ENCODE assay signal across 12 mouse cellular contexts in the genomic region with DNA sequence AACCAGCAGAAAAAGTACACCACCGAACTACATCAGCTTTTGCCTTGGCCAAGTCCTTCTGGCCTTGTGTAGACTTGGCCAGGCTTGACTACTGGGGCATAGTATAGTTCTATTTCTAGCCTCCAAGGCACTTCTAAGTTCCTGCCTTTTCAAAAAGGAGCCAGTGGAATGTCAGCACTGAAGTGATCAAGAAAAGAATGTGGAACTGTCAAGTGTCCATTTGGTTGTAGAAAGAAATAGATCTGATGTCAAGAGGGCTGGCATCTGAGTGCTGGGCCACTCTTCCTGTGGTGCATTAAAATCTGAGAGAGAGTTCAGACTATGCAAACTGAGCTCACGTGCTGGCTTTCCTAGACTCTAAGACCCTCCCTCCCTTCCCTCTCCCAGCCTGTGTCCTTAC.
"Had no signal": no experiment of that assay in that cellular context is flagged by ENCODE, and none has a peak within 500 bp of the region (broad histone marks: within the 10 kb centered on the region; RNA-seq: fewer than 3 reads in every experiment).

No protein-coding gene starts in this region.

- H3K4me2 ChIP-seq: liver, embryonic 13.5 days; midbrain, embryonic 11.5 days; midbrain, embryonic 15.5 days; neural tube, embryonic 12.5 days had no signal

- H3K9me3 ChIP-seq: liver, embryonic 13.5 days; megakaryocyte, embryonic 14.5 days; midbrain, embryonic 15.5 days; neural tube, embryonic 12.5 days had no signal

- H3K27ac ChIP-seq: left cerebral cortex, adult 2 months; liver, embryonic 13.5 days; macrophage; midbrain, embryonic 15.5 days; neural tube, embryonic 12.5 days; stomach, postnatal 0 days had no signal

- DNase-seq: kidney, postnatal 25 days; liver; liver, embryonic 13.5 days; liver, postnatal 0 days; lung, postnatal 10 days had no signal

- H3K27me3 ChIP-seq: liver, embryonic 13.5 days; midbrain, embryonic 15.5 days; neural tube, embryonic 12.5 days had no signal

- H3K4me1 ChIP-seq: liver, embryonic 13.5 days; midbrain, embryonic 15.5 days; neural tube, embryonic 12.5 days had no signal

- H3K9ac ChIP-seq: liver, embryonic 13.5 days; liver, postnatal 0 days; midbrain, embryonic 15.5 days; neural tube, embryonic 12.5 days had no signal

- H3K4me3 ChIP-seq: left cerebral cortex, adult 2 months; liver, embryonic 13.5 days; megakaryocyte, embryonic 14.5 days; midbrain, embryonic 15.5 days; neural tube, embryonic 12.5 days had no signal

- ATAC-seq: liver, postnatal 0 days; midbrain, embryonic 15.5 days had no signal

- H3K36me3 ChIP-seq: midbrain, embryonic 15.5 days had no signal
